Mouse (Mus musculus): ENCODE data around the gene Gm15294.

The Gm15294 gene

DNA sequence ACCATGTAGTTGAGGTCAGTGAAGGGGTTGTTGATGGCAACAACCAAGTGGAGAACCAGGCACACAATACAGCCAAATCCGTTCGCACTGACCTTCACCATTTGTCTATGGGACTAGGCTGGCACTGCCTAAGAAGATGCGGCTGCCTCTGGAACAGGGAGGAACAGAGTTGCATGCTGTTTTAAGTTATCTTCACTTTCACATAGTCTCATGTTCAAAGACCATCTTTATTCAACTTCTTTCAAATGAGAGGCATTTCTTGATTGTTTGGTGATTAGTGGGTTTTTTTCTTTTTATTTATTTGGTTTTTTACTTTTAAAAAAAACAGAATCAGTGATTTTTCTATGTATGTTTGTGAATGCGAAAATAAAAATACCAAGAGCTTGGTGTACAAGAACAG is at the start of gene Gm15294:
TSS of gene Gm15294 (minus strand) at position 101 of the 400 bp plus-strand sequence.
- no peak for DNase-seq (ENCODE audit: inconsistent age in 2 of 2, low spot score in 1 of 2)

GRCm38 (mm10) chrX:141884336-141885048 is 9.5 kb upstream of the Gm15294 start:
- no peak for DNase-seq (ENCODE audit: inconsistent age in 2 of 2, low spot score in 1 of 2)

- no peak for DNase-seq (ENCODE audit: inconsistent age in 2 of 2, low spot score in 1 of 2)
Measured at GRCm38 (mm10) chrX:141874024-141874423, 1.0 kb downstream of the Gm15294 start.

GRCm38 (mm10) chrX:141873597-141873996 is 1.4 kb downstream of the Gm15294 start:
- DNase-seq (ENCODE audit: inconsistent age in 2 of 2, low spot score in 1 of 2): no peak

DNA sequence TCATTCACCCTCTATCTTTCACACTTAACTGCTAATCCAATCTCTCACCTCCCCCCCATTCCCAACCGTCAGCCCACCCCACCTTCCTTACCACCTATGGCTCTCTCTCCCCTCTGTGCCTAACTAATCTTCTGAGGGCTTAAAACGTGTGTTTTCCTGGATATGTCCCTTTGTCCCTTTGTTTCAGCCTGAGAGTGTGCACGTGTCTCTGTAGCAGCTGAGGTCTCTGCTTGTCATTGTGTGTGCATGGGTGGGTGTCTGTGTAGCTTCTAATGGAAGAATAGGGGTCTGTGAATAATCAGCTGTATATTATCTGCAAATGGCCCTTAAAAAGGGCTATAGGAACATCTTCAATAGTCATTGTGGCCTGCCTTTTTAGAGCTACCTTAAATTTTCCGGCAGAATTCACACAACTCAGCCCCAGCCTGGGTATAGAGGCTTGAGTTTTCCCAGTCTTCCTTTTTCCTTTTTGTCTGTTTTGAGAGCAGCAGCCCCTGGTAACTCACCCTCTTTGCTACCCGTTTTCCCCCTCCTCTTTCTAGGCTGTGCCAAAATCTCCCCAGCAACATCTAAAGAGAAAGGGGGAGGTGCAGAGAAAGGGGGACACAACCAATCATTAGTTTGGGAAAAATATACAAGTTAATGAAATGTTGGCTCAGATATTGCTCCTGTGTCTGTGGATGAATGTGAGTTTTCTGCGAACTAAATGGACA is 19.2 kb downstream of the Gm15294 start:
- no peak for DNase-seq (ENCODE audit: inconsistent age in 2 of 2, low spot score in 1 of 2)
